Mouse (Mus musculus) CD4-positive helper T cell, adult 2 months (primary cell): ENCODE data around the gene Usf2.

Source experiments
- DNase-seq: peaks from one replicate; pipeline ENCODE4 v3.0.0-alpha.2; 2012; ENCODE audit warnings: low read depth, missing footprints, low spot score

Usf2 gene

DNA sequence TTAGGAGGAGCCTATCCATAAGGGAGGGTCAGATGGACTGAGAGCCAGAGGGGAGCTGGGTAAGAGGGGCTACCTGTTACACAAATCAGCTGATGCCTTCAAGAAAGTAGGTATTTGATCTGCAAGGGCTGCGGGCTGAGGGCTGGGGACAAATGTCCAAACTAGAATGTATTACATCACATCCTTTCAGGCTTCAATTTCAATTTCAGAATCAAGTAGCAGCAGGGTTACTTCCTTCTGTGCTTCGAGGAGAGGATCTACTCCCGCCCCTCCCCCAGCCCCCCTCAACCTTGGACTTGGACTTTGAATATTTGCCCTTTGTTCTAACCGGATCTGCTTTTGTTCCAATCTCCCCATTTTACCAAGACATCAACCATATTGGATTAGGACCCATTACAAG lies 39.4 kb downstream of the Usf2 start:
- no peak for DNase-seq

DNA sequence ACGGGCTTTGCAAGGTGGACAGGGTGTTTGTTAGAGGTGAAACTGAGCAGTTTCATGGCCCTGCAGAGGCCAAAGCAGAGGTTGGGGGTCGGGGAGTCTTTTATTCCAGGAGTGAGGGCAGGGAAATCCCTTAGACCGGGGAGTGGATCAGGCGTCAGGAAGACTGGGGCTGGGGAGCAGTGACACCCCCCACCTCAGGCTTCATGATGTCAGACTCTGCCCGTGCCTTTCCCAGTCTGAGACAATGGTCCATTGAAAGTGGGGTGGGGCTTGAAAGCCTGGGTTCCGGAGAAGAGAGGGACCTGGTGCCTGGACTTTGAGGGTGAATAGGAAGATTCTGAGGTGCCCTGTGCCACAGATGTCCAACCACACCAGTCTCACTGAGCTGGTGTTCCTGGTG lies 39.9 kb downstream of the Usf2 start:
- no peak for DNase-seq

DNA sequence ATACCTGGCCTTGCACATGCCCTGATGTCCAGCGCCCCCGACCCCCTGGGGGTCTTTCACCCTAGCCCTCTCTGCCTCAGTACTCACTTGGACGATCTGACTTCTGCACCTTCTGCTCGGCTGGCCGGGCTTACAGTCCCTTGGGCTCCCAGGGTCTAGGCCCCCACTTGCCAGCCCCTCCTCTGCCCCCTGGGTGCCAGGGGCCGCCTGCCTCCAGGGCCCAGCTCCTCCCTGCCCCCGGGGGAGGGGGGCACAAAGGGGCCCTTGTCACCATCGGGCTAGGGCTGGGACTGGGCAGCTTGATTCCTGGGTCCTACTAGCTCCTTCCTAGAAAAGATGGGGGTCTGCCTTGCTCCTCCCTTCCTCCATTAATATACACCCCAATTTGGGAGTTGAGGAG lies 41.9 kb downstream of the Usf2 start, which contains the start of gene Mag:
Gene Mag (minus strand): TSS at position 142 of the 400 bp plus-strand sequence.
- no peak for DNase-seq

DNA sequence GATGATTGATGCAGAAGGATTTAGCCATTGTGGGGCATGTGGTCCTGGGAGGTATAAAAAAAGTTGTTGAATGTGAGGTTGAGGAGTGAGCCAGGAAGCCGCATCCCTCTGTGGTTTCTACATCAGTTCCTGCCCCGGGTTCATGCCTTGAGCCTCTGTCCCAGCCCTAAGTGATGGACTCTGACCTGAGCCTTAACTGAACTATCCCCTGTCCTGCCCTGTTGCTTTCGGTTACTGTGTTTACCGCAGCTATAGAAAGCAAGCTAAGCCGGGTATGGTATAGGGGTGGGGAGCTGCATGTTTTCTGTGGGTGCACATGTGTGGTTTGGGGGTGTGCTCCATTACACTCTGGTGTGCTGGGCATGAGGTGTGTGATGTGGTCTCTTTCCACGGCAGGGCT lies 46.8 kb downstream of the Usf2 start:
- peak; percentile 26 for DNase-seq

DNA sequence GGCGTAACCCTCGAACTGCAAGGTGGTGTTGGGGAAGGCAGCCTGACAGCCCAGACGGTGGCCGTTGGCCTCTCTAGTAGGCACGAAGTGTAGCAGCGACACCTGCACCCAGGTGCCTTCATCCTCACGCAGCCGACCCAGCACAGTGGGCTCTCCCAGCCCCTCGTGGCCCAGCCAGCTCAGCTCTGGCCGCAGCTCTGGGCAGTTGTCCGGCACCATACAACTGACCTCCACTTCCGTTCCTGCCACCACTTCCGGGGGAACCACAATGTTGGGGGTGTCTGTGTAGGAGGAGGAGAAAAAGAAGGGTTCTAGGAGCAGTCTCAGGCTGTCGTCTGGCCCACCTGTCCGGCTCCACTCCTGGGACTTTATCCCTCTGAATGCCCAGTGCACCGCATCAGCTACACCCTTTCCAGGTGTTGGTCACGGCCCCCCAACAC lies 47.6 kb downstream of the Usf2 start:
- DNase-seq = no peak

DNA sequence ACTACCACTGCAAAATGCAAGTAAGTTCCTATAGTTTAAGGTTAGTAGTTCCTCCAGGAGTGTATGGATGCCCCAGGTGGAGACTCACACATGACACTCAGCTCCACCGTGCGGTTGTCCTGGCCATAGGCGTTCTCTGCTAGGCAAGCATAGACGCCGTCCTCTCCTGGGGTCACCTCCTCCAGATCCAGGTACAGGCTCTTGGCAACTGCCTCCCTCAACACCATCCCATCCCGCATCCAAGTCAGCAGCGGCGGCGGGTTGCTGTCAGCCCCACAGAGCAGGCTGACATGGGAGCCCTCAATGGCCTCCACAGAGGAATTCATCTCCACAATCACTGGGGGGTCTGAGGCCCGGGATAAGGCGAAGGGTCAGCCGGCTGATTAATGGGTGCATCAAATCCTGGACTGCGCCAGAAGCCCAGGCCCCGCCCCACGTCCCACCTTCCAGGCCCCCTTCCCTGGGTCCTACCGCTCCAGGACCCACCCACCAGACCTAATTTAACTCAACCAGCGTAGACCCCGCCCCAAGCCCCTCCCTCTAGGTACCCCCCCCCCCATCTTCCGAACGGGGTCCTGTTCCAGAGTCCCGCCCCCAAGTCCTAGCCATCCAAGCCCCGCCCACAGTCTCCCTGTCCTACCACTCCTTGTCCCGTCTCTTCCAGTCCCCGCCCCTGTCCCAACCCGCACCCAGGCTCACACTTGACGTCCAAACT lies 48.2 kb downstream of the Usf2 start:
- no peak for DNase-seq

DNA sequence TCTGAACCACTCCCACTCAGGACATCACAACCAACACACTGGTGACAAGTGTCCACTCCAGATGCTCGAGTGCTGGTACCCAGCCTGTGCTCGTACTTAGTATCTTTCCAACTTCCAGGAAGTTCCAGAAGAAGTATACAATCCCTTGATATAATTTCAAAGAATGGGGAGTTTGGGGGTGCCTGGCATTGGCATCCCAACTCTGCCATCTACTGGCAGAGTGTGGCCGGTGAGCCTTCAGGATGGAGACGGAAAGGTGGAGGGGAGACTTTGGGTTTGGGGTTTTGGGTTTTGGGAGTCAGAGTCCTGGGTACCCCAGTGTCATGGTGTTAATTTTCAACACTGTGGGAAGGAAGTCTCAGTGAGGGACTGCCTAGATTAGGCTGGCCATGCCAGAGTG lies 52.6 kb downstream of the Usf2 start:
- peak; percentile 25 for DNase-seq
